Mouse (Mus musculus): ENCODE measurements at regions not wholly inside any gene's neighbourhood (a gene's known extent, or its start where the extent isn't known, plus 50 kb on each side); places are given as distances from the start of the nearest gene placed in this dataset.

DNA sequence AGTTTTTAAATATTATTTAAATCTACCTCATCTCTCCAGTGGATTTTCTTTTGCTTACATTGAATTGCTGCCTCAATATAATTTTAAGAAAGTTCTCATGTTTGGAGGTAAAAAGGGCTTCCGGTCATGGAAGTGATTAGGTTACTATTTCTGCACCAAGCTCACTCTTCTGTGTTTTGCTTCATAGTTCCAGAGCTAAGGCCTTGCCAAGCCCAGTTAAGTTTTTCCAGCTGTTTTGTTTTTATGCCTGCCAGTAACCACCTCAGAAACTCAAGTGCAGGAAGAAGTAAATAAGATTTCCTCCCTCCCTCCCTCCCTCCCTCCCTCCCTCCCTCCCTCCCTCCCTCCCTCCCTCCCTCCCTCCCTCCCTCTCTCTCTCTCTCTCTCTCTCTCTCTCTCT lies 2466.1 kb downstream of the Poteg start:
- no peak for DNase-seq (ENCODE audit: low read depth)

DNA sequence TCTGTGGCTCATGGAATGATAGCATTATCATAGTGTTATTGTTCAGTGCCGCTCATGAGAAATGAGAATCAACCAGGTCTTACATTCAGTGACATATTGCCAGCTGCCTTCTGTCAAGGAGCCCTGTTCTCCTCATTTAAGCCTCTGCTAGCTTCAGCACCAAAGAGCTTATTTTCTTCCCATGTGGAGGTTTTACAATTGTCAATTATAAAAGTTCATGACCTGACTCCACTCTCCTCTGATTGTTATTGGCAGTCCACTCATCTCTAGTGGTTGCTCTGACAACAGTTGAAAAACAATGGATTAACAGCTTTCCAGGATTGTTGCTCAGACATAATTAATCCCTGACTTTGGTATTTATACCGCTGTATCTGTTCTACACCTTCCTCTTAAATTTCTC lies 2473.0 kb downstream of the Poteg start:
- DNase-seq (ENCODE audit: low read depth): no peak

DNA sequence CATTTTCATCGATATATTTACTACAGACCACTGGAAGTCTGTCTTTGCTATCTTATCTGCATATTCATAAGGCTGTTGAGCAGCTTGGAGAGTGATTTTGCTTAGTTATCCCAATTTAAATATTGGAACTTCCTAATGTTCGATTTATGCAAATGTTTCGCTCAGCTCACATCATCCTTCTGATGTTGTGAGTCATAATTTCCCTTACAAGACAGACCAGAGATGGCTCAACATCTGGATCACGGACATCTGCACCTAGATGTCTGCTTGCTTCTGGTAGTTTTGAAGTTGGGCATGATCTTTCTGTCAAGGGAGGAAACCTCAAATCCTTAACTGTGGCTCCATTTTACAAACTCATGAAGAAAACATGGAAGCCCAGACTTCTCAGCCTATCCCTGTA lies 2480.8 kb downstream of the Poteg start:
- no peak for DNase-seq (ENCODE audit: low read depth)

DNA sequence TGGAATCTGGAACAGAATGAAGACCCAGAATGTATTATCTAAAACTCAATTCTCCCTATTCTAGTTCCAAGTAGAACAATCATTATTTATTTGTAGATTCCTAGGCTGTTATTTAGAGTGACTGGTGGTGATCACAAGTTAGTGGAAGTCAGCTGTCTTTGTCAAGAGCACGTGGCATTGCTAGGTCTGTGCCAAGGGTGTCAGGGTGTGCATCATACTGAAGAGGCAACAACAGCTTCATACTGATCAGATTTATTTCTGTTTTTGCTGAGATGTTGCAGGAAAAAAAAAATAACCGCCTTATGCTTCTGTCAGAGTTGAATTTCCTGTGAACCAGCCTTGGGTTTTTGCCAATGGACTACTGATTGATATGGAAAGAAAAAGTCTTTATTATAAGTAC lies 2513.9 kb downstream of the Poteg start:
- DNase-seq (ENCODE audit: low read depth): no peak

DNA sequence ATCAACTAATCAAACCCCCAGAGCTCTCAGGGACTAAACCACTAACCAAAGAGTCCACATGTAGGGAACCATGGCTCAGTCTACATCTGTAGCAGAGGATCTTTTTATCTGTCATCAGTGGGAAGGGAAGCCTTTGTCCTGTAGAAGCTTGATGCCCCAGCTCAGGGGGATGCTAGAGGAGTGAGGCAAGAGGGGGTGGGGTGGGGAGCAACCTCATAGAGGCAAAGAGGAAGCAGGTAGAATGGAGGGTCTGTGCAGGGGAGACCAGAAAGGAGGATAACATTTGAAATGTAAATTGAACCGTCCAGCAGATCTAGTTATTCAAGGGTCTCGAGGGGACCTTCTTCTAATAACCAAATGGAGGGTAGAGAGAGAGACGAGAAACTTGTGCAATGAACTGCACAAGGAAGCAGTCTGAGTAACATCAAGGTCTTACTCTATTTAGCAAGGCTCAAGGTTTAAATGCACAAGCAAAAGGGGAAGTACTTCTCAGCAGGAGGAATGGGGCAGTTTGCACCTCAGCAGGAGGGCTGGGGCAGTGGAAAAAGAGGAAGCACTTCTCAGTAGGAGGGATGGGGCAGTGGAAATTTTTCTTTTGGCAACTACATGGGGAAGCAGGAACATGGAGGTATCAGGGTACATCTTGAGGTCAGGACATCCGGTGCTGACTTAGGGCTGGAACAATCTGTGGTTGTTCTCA lies 2529.3 kb downstream of the Poteg start:
- DNase-seq (ENCODE audit: low read depth): peak; percentile 1

DNA sequence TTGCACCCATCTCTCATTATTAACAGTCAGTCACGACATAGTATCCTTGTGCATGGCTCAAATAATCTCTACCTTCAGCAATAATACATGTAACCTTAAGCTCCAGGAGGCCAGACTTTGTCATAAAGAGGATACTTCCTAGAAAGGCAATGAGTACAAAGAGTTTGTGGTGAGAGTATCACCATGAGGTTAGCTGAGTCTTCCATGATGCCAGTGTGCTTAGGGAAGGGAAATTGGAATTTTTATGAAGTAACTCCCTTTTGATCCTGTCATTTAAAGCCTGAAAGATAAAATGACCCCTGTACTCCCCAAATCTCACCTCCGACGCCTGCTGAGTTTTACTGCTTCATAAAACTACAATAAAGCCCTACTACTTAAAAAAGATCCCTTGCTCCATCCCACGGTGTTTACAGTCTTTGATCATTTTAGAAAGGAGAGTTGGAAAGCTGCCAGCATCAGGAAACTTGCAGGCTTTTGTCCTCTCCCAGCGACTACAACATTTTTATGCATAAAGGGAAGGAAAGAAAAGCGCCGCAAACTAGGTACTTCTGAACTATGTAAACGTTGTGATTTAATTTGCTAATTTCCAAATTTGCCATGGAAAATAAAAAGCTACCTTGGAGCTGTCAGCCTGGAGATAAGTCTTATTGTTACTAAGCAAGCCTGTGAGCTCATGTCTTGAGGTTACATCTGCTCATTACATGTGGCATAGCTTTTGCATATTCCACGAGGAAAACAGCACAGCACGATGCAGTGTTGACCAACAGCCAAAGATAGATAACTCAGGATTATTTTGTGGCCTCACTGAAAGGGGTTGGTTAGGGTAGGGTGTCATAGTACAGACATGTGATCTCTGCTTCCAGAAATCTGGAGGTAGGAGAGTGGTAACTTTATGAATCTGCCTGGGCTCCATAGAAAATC lies 2531.4 kb downstream of the Poteg start:
- no peak for DNase-seq (ENCODE audit: low read depth)

DNA sequence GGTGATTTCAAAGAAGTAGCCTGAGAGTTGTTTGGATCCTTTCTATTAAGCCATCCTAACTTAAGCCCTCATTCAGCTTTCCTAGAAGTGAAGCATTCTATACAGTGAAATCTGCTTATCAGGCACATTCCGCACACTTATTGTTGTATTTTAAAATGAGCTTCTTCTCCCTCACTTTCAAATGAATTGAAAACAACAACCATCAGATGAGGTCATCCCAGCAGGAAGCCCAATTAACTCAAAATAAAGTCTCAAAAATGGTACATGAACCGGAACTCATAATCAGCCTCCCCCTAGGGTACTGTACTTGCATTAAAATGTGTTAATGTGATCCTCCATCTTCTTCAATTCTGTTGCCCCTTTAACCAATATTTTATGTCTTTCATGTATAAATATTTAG lies 2545.1 kb downstream of the Poteg start:
- no peak for DNase-seq (ENCODE audit: low read depth)

DNA sequence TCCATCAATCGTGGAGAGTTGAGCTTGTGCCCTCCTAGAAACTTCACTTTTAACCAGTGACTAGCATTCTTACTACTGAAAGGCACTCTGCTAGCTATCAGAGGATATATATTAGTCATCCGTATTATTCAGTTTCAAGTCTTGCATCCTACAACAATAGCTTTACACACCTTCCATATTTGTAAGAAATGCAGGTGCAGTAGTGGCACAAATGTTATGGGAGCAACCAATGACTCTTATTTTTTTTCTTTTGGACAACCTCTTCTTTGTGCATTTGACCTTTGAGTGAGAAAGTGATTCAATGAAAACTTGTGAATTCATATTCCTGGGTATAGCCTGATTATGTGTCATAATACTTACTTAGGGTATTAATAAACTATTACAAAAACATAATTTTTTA lies 2551.9 kb downstream of the Poteg start:
- no peak for DNase-seq (ENCODE audit: low read depth)
